Comparison of ENCODE assay signal across 7 mouse cellular contexts in the genomic region with DNA sequence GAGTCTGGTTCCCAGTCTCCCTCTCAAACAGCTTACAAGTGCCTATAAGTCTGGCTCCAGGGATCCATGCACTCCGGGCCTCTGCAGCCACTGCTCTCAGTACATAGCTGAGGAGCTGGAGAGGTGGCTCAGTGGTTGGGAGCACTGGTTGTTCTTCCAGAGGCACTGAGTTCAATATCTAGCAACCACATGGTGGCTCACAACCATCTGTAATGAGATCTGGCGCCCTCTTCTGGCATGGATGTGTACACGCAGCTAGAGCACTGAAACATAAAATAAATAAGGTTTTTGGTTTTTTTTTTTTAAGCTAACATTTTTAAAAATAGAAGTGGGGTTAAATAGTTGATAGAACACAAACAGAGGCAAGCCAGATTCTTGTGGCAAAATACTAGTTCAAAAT.
DNase-seq lines count a peak whose midpoint lies in the region; TF ChIP-seq lines count a peak whose summit lies in the region.

No protein-coding gene starts in this region.

- 48% methylated on average over 3 of the region's 3 CpGs for WGBS in lung, adult 2 months
- WGBS in small intestine, adult 2 months, result 54% methylated on average over 3 of the region's 3 CpGs

- H3K4me3 ChIP-seq in lung, adult 2 months (replicated peaks; ENCODE audit: extremely low read depth, low read depth, low read length), result no peak overlapping the region
- no peak overlapping the region for H3K4me3 ChIP-seq in small intestine, adult 2 months (ENCODE audit: low read depth, low read length)

- H3K36me3 ChIP-seq in small intestine, adult 2 months (ENCODE audit: control insufficient read depth, insufficient read depth, low read length), result peaks cover 21% of the 10 kb centered on the region

- no peaks in the 10 kb centered on the region for H3K4me1 ChIP-seq in lung, adult 2 months (ENCODE audit: control insufficient read depth, insufficient read depth, low read length)
- H3K4me1 ChIP-seq in small intestine, adult 2 months (ENCODE audit: control insufficient read depth, insufficient read depth, insufficient read length, low read length), result no peaks in the 10 kb centered on the region

- no peak for TF ChIP-seq POLR2A in lung, adult 2 months (IDR thresholded peaks at IDR 0.05; ENCODE audit: borderline replicate concordance, extremely low read depth, low read depth, low read length)
- no peak for TF ChIP-seq POLR2A in brain, embryonic 14.5 days (IDR thresholded peaks at IDR 0.05; ENCODE audit: borderline replicate concordance, extremely low read depth, insufficient read depth, insufficient read length, poor library complexity, severe bottlenecking)
- no peak for TF ChIP-seq POLR2A in small intestine, adult 2 months (IDR thresholded peaks at IDR 0.05; ENCODE audit: low read depth, low read length)

- TF ChIP-seq CTCF in lung, adult 2 months (IDR thresholded peaks at IDR 0.05; ENCODE audit: insufficient read depth, low read length), result peak; percentile 55
- TF ChIP-seq CTCF in brain, embryonic 14.5 days (IDR thresholded peaks at IDR 0.05; ENCODE audit: borderline replicate concordance, extremely low read depth, insufficient read depth, insufficient read length), result peak; percentile 68
- TF ChIP-seq CTCF in small intestine, adult 2 months (IDR thresholded peaks at IDR 0.05; ENCODE audit: extremely low read depth, insufficient read length, insufficient replicate concordance, low read depth, low read length), result peak; percentile 67; the same call in 1 of the 2 replicates

- peak; percentile 24 for DNase-seq in lung, adult 2 months
- DNase-seq in lung, adult 18-20 months, result no peak
- peak; percentile 18 for DNase-seq in MEL-GATA-1-ER (ENCODE audit: extremely low read depth, low read depth)
- peak; percentile 33 for DNase-seq in brain, embryonic 14.5 days (ENCODE audit: low read depth)
- DNase-seq in kidney, postnatal 10 days, result peak; percentile 61
- DNase-seq in left cerebral cortex, adult 11 months (ENCODE audit: low spot score), result no peak

- no peaks in the 10 kb centered on the region for H3K27me3 ChIP-seq in small intestine, adult 2 months (ENCODE audit: control insufficient read depth, insufficient read depth, low read length)

- H3K27ac ChIP-seq in small intestine, adult 2 months (ENCODE audit: insufficient read depth, low read depth, low read length), result no peak overlapping the region

Comparison
In these comparisons a context has a peak if more than half of its experiments do, and no peak if none do; other contexts are left out.
1. DNase-seq: peak in lung, adult 2 months (single experiment), MEL-GATA-1-ER (single experiment), brain, embryonic 14.5 days (single experiment) and kidney, postnatal 10 days (single experiment); none in lung, adult 18-20 months (0 of 2) and left cerebral cortex, adult 11 months (single experiment).
2. Peak in every context shown above with its lines, with median percentiles within 50 percentile points of each other: CTCF ChIP-seq.